Mouse (Mus musculus) kidney, postnatal 10 days (tissue): ENCODE measurements around the gene Gm10338.
"Not testable (repeated sequence)": the region's sequence is repeated elsewhere in the genome, so short reads cannot be mapped to it uniquely, and the experiment has no call there.

Experiments
- DNase-seq: peaks from one replicate; pipeline ENCODE4 v3.0.0; 2021; ENCODE audit warnings: mixed read lengths

Gene Gm10338

DNA sequence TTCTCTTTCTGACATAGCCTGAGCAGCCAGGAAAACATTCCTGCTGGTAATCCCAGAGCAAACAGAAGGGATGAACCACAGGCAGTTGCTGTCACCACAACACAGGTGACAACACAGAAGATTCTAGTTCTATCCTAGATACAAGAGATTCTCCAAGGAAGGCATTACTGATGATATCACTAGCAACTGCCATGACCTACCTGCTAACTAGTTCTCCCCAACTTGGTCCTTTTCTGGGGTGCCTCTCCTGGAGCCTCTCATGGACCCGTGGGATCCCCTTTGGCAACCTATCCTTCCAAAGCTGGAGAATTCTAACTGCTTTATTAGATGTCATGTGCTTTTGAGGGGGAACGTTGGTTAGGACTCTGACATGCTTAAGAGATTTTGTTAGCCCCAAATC is at the start of gene Gm10338:
Gene Gm10338 (minus strand): TSS at position 101 of the 400 bp plus-strand sequence.
- DNase-seq: not testable (repeated sequence)

DNA sequence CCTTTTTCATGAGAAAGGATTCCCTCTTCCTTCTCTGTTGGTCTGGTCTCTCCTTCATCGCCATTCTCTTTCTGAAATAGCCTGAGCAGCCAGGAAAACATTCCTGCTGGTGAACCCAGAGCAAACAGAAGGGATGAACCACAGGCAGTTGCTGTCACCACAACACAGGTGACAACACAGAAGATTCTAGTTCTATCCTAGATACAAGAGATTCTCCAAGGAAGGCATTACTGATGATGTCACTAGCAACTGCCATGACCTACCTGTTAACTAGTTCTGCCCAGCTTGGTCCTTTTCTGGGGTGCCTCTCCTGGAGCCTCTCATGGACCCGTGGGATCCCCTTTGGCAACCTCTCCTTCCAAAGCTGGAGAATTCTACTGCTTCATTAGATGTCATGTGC is 48.5 kb upstream of the Gm10338 start, which contains the start of gene Gm10128:
Gene Gm10128 (minus strand): TSS at position 101 of the 400 bp plus-strand sequence.
- not testable (repeated sequence) for DNase-seq

GRCm38 (mm10) chr14:7568382-7568781 is 27.0 kb downstream of the Gm10338 start, which contains the start of gene Gm3558:
TSS of gene Gm3558 (minus strand) at chr14:7568566.
- peak; percentile 6 for DNase-seq

- peak; percentile 5 for DNase-seq
Measured at GRCm38 (mm10) chr14:7567890-7568289, 27.5 kb downstream of the Gm10338 start.

DNA sequence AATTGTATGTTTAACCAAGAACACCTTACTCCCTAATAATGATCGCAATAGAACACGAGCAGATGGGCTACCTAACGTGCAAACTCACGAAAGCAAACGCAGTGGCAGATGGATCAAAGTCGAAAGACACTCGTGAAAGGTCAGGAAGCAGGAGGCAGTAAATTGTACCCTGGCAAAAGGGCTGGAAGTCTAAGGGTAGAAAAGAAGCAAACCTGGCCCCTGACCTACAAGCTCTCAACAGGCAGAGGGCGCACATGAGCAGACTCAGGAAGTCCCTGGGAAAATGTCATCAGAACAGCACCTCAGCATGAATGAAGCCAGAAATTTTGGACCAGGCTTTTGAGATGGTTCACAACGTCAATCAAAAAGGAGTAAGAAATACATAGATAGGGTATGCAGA is 28.1 kb downstream of the Gm10338 start:
- DNase-seq: peak; percentile 6
